Mouse (Mus musculus) heart, adult 8-10 months (tissue): Measurements from ENCODE around the gene Tcirg1. TPM values are rescaled to one million over a fixed set of nuclear protein-coding genes. Genes with fewer than 3 reads are reported as not detected.

ENCODE experiments used
- DNase-seq: peaks from one replicate; pipeline ENCODE4 v3.0.0; 2022; ENCODE audit warnings: low spot score
- total RNA-seq, 4 experiments: library from RNA; stranded (reverse); gene quantifications; 2 replicates each; pipeline ENCODE4 v1.2.4; 2022

The Tcirg1 gene
- total RNA-seq, 4 experiments from 2014 or later, result 8.5 to 13.9 (median 9.3) TPM

DNA sequence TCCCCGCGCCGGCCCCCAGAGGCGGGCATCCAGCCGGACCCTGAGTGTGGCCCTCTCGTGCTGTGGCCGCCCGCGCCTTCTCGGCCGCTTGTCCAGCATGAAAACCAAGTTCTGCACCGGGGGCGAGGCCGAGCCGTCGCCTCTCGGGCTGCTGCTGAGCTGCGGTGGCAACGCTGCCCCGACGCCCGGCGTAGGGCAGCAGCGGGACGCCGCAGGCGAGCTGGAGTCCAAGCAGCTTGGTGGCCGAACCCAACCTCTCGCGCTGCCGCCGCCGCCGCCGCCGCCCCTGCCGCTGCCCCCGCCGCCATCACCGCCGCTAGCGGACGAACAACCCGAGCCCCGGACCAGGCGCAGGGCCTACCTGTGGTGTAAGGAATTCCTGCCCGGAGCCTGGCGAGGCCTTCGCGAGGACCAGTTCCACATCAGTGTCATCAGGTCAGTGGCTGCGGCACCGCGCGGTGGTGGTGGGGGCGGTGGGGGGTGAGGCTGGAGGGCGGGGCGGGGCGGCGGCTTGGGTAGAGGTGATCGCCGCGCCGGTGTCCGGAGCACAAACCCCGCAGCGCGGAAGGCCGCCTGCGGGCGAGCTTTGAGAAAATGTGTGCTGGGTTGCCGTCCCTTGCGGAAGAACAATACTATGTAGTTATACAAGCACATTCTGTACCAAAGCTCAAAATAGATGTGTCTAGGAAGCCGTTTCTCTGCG is 54.8 kb downstream of the Tcirg1 start:
- peak; percentile 42 for DNase-seq

DNA sequence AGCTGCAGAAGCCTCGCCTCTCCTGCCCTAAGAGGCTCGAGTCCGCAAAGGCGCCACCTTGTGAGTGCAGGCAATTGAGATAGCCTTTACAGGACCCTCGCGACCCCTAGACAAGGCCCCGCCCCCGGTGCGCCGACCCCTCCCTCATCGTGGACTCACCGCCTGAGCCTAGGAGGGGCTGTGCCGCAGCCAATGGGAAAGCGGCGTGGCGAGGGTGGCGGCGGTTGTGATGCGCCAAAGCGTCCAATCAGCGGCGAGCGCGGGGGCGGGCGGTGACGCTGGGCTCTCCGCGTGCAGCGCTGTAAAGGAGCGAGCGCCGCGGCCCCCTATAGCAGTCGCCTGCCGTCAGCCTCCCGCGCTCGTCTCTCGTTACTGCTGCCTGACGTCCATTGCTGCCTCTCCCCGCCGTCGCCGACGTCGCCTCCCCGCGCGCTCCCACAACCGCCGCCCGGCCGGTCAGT is 55.4 kb downstream of the Tcirg1 start, which contains the start of gene Chka:
TSS of gene Chka (plus strand) at position 272 of the 461 bp plus-strand sequence.
- peak; percentile 94 for DNase-seq

DNA sequence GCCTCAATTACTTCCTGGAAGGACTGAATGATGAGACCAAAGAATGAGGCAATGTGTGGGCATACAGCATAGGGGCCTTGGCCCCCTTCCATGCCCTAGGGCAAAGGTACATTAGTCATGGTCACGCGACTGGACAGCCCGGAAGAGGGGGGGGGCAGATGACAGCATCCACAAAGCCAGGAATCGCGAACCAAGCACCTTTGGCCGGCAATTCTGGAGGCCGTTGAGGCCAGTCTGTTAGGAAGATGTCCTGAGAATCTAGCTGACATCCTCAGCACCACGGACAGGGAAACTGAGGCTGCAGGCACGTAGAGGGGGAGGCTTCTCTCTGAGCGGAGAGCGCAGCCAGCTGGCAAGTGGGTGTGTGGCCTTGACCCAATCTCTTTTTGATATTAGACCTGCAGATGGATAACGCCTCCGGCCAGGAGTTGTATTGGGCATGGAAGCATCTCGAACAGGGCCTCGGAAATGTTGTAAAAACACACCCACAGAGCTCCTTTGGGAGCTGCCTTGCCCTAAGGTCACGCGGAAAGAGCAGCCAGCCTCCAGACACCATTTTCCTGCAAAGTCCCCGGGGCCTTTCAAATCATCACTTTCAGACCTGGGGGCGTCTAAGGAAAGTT is 56.0 kb downstream of the Tcirg1 start:
- no peak for DNase-seq

DNA sequence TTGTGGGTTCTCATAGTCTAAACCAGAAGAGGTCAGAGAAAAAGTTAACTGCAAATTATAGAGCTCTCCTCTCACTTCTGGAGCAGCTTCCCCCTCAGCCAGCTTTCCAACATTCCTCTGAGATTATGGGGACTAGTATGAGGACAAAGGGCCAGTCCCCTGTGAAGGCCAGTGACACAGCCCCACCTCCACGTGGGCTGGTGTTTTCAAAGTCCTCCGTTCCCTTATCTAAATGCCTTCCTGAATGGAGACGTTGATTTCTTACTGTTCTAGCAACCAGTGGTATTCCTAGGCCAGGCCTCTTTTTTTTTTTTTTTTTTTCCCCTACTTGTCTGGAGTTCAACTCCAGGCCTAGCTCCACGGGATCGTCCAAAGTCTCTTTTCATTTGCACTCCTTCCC is 56.9 kb downstream of the Tcirg1 start:
- DNase-seq, result no peak

DNA sequence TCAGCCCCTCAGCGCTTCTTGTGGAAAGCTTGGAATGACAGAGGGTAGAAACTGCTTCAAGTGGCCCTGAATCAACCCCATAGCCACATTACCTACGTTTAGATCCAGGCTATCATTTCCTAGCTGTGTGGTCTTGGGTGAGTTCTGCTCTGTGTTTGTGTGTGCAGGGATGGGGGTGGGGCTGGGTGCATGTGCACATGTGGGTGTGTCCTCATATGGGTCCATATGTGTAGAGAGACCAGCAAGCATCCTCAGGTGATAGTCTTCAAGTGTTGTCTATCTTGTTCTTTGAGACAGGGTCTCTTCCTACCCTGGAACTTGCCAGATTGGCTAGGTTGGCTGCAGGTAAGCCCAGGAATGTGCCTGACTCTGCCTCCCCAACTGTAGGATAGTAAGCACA is 57.7 kb downstream of the Tcirg1 start:
- no peak for DNase-seq

DNA sequence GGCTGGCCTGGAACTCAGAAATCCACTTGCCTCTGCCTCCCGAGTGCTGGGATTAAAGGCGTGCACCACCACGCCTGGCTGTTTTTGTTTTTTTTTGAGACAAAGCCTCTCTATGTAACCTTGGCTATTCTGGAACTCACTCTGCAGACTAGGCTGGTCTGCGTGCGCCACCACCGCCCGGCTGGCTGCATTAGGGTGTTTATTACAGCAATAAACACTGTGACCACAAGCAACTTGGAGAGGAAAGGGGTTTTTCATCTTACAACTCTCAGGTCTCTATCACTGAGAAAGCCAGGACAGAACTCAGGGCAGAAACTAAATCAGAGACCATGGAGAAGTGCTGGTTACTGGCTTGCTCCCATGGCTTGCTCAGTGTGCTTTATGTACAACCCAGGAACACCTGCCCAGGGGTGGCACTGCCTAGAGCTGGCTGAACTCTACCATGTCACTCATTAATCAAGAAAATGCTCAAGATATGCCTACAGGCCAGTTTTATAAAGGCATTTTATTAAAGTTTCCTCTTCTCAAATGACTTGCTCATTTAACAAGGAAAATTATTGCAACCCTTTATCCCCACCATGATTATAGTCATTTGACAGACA is 58.6 kb downstream of the Tcirg1 start:
- DNase-seq, result no peak

DNA sequence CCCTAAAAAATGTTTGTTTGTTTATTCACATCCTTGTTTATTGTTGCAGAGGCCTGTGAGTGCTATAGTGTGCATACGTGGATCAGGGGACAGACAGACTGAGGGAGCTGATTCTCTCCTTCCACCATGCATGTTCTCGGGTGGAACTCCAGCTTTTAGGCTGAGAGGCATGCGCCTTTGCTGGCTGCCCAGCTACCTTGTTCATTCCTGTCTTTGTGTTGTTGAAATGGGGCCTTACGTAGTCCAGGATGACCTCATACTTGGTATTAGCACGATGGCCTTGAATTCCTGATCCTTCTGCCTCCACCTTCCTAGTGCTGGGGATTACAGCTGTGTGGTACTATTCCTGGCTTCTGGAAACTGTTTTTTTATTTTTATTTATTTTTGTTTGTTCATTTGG is 59.2 kb downstream of the Tcirg1 start:
- DNase-seq, result no peak

DNA sequence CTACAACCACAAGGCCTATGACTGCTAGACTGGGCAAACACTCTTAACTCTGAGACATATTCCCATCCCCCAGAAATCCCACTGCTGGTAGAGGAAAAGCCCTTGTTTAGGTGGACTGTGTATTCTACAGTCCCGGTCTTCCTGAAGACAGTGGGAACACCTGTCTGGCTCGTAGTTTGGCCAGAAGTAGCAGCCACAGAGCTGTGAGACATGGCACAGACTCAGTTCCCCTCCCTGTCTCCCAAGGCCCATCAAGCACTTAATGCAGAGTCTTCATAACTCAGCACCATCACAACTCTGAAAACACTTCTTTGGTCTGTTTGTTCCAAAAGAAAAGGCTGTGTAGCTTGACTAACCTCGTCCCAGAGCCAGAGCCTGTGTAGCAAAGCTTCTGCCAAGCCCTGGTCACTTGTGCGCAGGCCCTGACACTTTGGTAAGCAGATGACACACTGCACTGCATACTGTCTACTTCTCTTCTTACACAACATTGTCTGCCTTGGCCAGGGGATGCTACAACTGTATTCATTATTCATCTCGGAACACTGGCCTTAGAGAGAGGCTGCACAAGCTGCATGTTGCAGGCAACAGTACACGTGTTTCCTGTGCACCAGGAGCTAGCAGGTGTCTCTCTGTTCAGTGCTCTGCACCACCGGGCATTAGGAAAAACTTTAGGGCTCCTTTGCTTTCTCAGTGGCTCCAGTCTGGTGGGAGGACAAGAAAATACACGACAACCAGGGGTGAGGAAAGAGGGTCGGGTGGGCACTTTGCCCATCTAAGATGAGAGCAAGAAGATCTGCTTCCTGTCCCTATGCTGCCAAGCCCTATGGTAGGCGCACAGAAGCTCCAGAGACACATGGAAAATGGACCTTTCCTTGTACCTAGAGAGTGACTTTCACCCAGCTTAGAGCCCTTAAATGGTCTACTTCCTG is 60.0 kb downstream of the Tcirg1 start:
- DNase-seq, result no peak

Other genes starting within 250 kb of the Tcirg1 start
- gene Lrp5, start 220.6 kb downstream of the Tcirg1 start, total RNA-seq, result 10 to 100 TPM; 48.9 to 52.9 (median 50.7) TPM
- 1 to 10 TPM; 5.5 to 8.2 (median 6.5) TPM for gene 1810055G02Rik, start 198.8 kb downstream of the Tcirg1 start, total RNA-seq
- 10 to 100 TPM; 23.7 to 29.4 (median 28.2) TPM for gene Kmt5b, start 139.7 kb downstream of the Tcirg1 start, total RNA-seq
- 10 to 100 TPM in 1 of 4 experiments, 1 to 10 TPM in 3; 8.3 to 10.4 (median 8.7) TPM for gene Chka, start 55.4 kb downstream of the Tcirg1 start, total RNA-seq
- gene Ndufs8, start 5.6 kb upstream of the Tcirg1 start, total RNA-seq, result 100 to 1,000 TPM; 481 to 543 (median 507) TPM
- gene Aldh3b1, start 22.7 kb upstream of the Tcirg1 start, total RNA-seq, result 1 to 10 TPM in 3 of 4 experiments, under 1 TPM in 1; 0.76 to 2.2 (median 1.6) TPM
- 10 to 100 TPM; 11.1 to 19.2 (median 13.7) TPM for gene Unc93b1, start 28.1 kb upstream of the Tcirg1 start, total RNA-seq
- 1 to 10 TPM in 1 of 4 experiments, under 1 TPM in 3; 0.35 to 1.2 (median 0.55) TPM for gene Aldh3b3, start 51.5 kb upstream of the Tcirg1 start, total RNA-seq
- under 1 TPM in 2 of 4 experiments, not detected in 2; 0.19 to 0.23 TPM for gene Aldh3b2, start 65.2 kb upstream of the Tcirg1 start, total RNA-seq
- gene Acy3, start 79.4 kb upstream of the Tcirg1 start, total RNA-seq, result 10 to 100 TPM; 24.2 to 32.4 (median 28.4) TPM
- not detected for gene Tbx10, start 85.6 kb upstream of the Tcirg1 start, total RNA-seq
- gene Nudt8, start 93.4 kb upstream of the Tcirg1 start, total RNA-seq, result 100 to 1,000 TPM; 134 to 165 (median 153) TPM
- gene Gm49405, start 93.5 kb upstream of the Tcirg1 start, total RNA-seq, result 1 to 10 TPM in 1 of 4 experiments, under 1 TPM in 3; 0.69 to 1.6 (median 0.81) TPM
- gene Doc2g, start 96.2 kb upstream of the Tcirg1 start, total RNA-seq, result 100 to 1,000 TPM; 255 to 281 (median 261) TPM
- 1,000 to 10,000 TPM; 1,087 to 1,207 (median 1,176) TPM for gene Ndufv1, start 105.7 kb upstream of the Tcirg1 start, total RNA-seq
- gene Gstp1, start 130.9 kb upstream of the Tcirg1 start, total RNA-seq, result 100 to 1,000 TPM; 355 to 468 (median 390) TPM
- 100 to 1,000 TPM; 131 to 147 (median 142) TPM for gene Gstp2, start 138.9 kb upstream of the Tcirg1 start, total RNA-seq
- gene Gstp3, start 152.4 kb upstream of the Tcirg1 start, total RNA-seq, result not detected
- not detected for gene Cabp2, start 174.4 kb upstream of the Tcirg1 start, total RNA-seq
- 10 to 100 TPM; 33.6 to 43.4 (median 39.5) TPM for gene Cdk2ap2, start 190.0 kb upstream of the Tcirg1 start, total RNA-seq
- gene Pitpnm1, start 192.9 kb upstream of the Tcirg1 start, total RNA-seq, result 10 to 100 TPM; 17.0 to 22.1 (median 18.3) TPM
- 10 to 100 TPM; 65.9 to 79.6 (median 70.7) TPM for gene Aip, start 218.7 kb upstream of the Tcirg1 start, total RNA-seq
- not detected for gene Gpr152, start 232.7 kb upstream of the Tcirg1 start, total RNA-seq
- not detected for gene Cabp4, start 236.9 kb upstream of the Tcirg1 start, total RNA-seq
- 10 to 100 TPM; 34.9 to 55.9 (median 42.8) TPM for gene Coro1b, start 241.5 kb upstream of the Tcirg1 start, total RNA-seq
- 1 to 10 TPM in 3 of 4 experiments, under 1 TPM in 1; 0.73 to 2.4 (median 1.3) TPM for gene Ptprcap, start 246.5 kb upstream of the Tcirg1 start, total RNA-seq